Mouse (Mus musculus): ENCODE data around the gene Gm21764. TPM values are rescaled to one million over a fixed set of nuclear protein-coding genes. Genes with fewer than 3 reads are reported as not detected.
"Not testable (repeated sequence)": the region's sequence is repeated elsewhere in the genome, so short reads cannot be mapped to it uniquely, and the experiment has no call there.

Gene Gm21764
- polyA plus RNA-seq (2016; fragmentation: Nextera tagmentation; extraction: Ambion mirVana) = not detected in 2 replicates

GRCm38 (mm10) chrY:18061712-18062111 lies at the start of gene Gm21764:
Gene Gm21764 (minus strand): TSS chrY:18061812.
- not testable (repeated sequence) for H3K9me3 ChIP-seq (replicated peaks); H3K9ac ChIP-seq; H3K4me1 ChIP-seq; H3K4me3 ChIP-seq; H3K4me2 ChIP-seq (replicated peaks); H3K27ac ChIP-seq; H3K27me3 ChIP-seq; H3K36me3 ChIP-seq; ATAC-seq (ENCODE audit: low FRiP score)
- no CpG with 5 or more reads among the region's 3 CpGs for WGBS

- not testable (repeated sequence) for H3K27ac ChIP-seq; ATAC-seq (ENCODE audit: low FRiP score); H3K9ac ChIP-seq; H3K9me3 ChIP-seq (replicated peaks); H3K4me3 ChIP-seq; H3K4me1 ChIP-seq; H3K4me2 ChIP-seq (replicated peaks); H3K36me3 ChIP-seq; H3K27me3 ChIP-seq
These were observed 27.2 kb upstream of the Gm21764 start, which contains the start of gene Ssty1 for GRCm38 (mm10) chrY:18088816-18089215. Gene Ssty1 (plus strand): TSS chrY:18089116.

Other genes with a start within 250 kb of the Gm21764 start
- not detected in 2 replicates for gene Gm21904, start 215.5 kb downstream of the Gm21764 start, polyA plus RNA-seq (2016; fragmentation: Nextera tagmentation; extraction: Ambion mirVana)
- not detected in 2 replicates for gene Gm20772, start 187.1 kb downstream of the Gm21764 start, polyA plus RNA-seq (2016; fragmentation: Nextera tagmentation; extraction: Ambion mirVana)
- not detected in 2 replicates for gene Gm20831, start 187.1 kb downstream of the Gm21764 start, polyA plus RNA-seq (2016; fragmentation: Nextera tagmentation; extraction: Ambion mirVana)
- gene Srsy, start 124.5 kb downstream of the Gm21764 start, polyA plus RNA-seq (2016; fragmentation: Nextera tagmentation; extraction: Ambion mirVana) = not detected in 2 replicates
- not detected in 2 replicates for gene Ssty1, start 27.3 kb upstream of the Gm21764 start, polyA plus RNA-seq (2016; fragmentation: Nextera tagmentation; extraction: Ambion mirVana)